Mouse (Mus musculus): ENCODE data around the gene Dlec1.
A peak's percentile ranks its signal among the peaks of the same experiment; 100 is the strongest.

The Dlec1 gene

DNA sequence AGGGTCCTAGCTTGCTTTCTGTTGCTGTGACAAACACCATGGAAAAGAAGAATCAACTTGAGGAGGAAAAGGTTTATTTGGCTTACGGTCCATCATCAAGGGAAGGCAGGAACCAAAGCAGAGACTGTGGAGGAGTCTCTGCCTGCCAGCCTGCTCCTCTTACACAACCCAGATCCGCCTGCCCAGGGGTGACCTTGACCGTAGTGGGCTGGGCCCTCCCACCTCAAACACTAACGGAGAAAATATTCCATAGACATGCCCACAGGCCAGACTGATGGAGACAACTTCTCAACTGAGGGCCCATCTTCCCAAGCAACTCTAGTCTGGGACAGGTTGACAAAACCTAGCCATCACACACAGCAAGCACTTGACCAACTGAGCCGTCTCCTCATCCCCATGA is 39.8 kb downstream of the Dlec1 start:
- DNase-seq (ENCODE audit: low spot score in 2 of 2), result no peak

GRCm38 (mm10) chr9:119143372-119143771 is 41.1 kb downstream of the Dlec1 start:
- no peak for DNase-seq (ENCODE audit: low spot score in 2 of 2)

DNA sequence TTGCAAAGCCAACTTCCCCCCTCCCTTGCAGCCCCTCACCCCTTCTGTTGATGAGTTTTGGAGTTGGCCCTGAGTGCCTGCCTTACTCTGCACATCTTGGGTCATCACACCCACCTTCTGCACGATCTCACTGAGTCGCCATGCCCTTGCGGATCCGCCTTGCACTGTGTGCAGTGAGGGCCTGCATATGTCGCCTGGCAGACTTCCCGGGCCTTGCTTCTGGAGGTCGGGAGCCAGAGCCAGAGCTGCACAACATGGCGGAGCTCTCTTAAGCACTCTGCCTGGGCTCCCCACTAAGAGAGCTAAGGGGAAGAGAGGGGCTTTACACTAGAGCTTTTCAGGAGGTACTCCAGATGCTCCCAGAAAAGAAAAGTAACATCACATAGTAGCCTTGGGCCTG is 42.4 kb downstream of the Dlec1 start:
- DNase-seq (ENCODE audit: low spot score in 2 of 2), result no peak

- no peak for DNase-seq (ENCODE audit: low spot score in 2 of 2)
Observed at GRCm38 (mm10) chr9:119145137-119145536, 42.9 kb downstream of the Dlec1 start.

- no peak for DNase-seq (ENCODE audit: low spot score in 2 of 2)
Observed at GRCm38 (mm10) chr9:119145638-119146037, 43.4 kb downstream of the Dlec1 start.

- DNase-seq (ENCODE audit: low spot score in 2 of 2), result no peak
Observed at GRCm38 (mm10) chr9:119146098-119146770, 44.0 kb downstream of the Dlec1 start.

DNA sequence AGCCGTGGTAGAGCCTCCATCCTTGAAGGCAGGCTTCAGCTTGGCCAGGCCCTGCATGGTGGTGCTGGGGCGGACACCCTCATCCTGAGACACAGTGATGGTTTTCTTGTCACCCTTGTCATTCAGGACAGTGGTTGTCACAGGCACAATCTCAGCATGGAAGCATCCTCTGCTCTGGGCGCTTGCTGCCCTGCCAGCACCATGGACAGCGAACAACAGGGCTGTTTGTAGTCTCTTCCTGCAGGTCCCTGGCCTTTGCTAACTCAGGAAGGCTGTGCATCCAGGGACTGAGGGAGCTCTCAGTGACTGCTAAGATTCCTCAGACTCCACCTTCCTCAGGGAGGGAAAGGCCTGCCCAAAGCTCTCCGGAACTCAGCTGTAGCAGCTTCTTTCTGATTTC is 47.3 kb downstream of the Dlec1 start:
- peak in 1 of 2 experiments; percentile 46 for DNase-seq (ENCODE audit: low spot score in 2 of 2)

GRCm38 (mm10) chr9:119151751-119152150 is 49.5 kb downstream of the Dlec1 start:
- no peak for DNase-seq (ENCODE audit: low spot score in 2 of 2)

- no peak for DNase-seq (ENCODE audit: low spot score in 2 of 2)
Observed at GRCm38 (mm10) chr9:119155416-119155815, 53.1 kb downstream of the Dlec1 start.

DNA sequence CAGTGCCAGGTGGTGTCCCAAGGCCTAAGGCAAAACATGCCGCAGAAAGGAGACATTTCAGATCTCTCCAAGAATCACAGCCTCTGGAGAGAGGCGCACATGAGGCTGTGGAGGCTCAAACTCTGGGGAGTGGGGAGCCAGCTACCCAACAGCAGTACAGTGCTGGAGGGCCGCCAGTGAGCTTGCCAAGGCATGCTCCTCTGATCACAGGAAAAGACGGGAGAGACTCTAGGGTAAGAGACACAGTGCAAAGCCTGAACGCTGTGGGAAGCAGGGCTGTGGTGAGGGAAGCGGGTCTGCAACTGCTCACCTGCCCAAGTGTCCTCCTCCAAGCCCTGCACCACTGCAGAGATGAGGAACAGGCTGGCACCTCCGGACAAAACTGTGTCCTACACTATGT is 53.5 kb downstream of the Dlec1 start:
- no peak for DNase-seq (ENCODE audit: low spot score in 2 of 2)

- peak in 1 of 2 experiments; percentile 47 for DNase-seq (ENCODE audit: low spot score in 2 of 2)
Observed at GRCm38 (mm10) chr9:119156278-119157201, 54.3 kb downstream of the Dlec1 start, which contains the start of gene Acaa1b. Gene Acaa1b, minus strand, starts transcription at chr9:119157093.

- no peak for DNase-seq (ENCODE audit: low spot score in 2 of 2)
Observed at GRCm38 (mm10) chr9:119158861-119159260, 56.6 kb downstream of the Dlec1 start, which contains the start of gene Gm47289. Gene Gm47289, plus strand, starts transcription at chr9:119159161.

- DNase-seq (ENCODE audit: low spot score in 2 of 2), result no peak
Observed at GRCm38 (mm10) chr9:119160689-119161088, 58.4 kb downstream of the Dlec1 start.

GRCm38 (mm10) chr9:119164743-119165142 is 62.5 kb downstream of the Dlec1 start:
- no peak for DNase-seq (ENCODE audit: low spot score in 2 of 2)

- DNase-seq (ENCODE audit: low spot score in 2 of 2), result no peak
Observed at GRCm38 (mm10) chr9:119165548-119165947, 63.3 kb downstream of the Dlec1 start.

GRCm38 (mm10) chr9:119167608-119168007 is 65.3 kb downstream of the Dlec1 start:
- no peak for DNase-seq (ENCODE audit: low spot score in 2 of 2)

DNA sequence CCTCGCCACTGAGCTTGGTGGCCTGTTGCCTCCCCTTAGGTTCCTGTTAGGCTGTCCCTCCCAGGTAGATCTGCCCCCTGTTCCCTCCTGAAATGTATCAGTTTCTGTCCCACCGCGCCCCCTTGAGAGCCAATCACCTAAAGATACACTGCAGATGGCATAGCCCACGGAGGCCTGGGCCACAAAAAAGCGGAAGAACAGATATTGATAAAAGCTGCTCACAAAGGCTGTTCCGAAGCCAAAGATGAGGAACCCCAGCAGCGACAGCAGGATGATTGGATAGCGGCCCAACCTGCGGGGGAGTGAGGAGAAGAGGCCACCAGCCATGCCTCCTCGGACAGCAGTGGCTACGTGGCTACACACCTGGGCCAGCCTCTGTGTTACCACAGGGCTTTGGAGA is 77.0 kb downstream of the Dlec1 start:
- no peak for DNase-seq (ENCODE audit: low spot score in 2 of 2)

DNA sequence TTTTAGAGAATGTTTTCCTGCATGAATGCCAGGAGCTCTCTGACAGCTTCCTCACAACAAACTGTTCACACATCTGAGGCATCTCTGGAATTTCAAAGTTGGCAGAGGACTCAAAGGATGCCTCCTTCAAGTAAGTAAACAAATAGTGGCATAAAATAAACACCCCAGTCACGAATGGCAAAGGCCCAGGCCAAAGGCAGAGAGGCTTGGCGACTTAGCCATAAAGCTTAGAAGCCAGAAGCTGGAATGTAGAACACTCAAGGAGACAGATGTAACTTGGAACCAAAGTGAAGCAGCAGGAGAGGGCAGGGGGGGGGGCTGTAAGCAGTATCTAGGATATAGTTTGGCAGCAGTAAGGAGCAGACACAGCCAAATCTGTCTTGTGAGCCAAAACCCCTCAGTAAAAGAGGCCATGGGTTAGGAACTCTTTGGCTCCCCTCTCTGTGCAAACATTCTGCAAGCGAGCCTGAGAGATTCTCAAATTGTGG is 79.0 kb downstream of the Dlec1 start:
- DNase-seq (ENCODE audit: low spot score in 2 of 2), result no peak

- peak in 1 of 2 experiments; percentile 45 for DNase-seq (ENCODE audit: low spot score in 2 of 2)
Observed at GRCm38 (mm10) chr9:119192202-119192990, 90.1 kb downstream of the Dlec1 start.

All from thymus, postnatal 10 days (tissue).